8 mouse cellular contexts compared by ENCODE assay signal in genomic region chr4:85391795-85392194, GRCm38 (mm10).
DNase-seq lines count a peak whose midpoint lies in the region.

No protein-coding gene starts in this region.

- peak; percentile 37 for DNase-seq in cerebellum, adult 11 months
- DNase-seq in cerebellum, postnatal 4 days (ENCODE audit: low spot score in 2 of 2), result no peak
- DNase-seq in layer of hippocampus, adult 11-12 months (ENCODE audit: low spot score), result peak; percentile 31
- DNase-seq in layer of hippocampus, adult 9-11 months, result no peak
- peak; percentile 17 for DNase-seq in ZHBTc4 (ENCODE audit: low read depth, low spot score)
- DNase-seq in forelimb bud, embryonic 11.5 days (ENCODE audit: low read depth, low spot score), result peak; percentile 19
- DNase-seq in urinary bladder, postnatal 25 days (ENCODE audit: low spot score), result no peak
- DNase-seq in left cerebral cortex, postnatal 36 days (ENCODE audit: low spot score in 2 of 2), result no peak

- intact Hi-C loops in left cerebral cortex, postnatal 36 days (cut with DNase I), result loop anchor here (2.0 kb wide), 1 partner anchor 231 kb away; no protein-coding TSS in a partner anchor

Comparison
In these comparisons a context has a peak if more than half of its experiments do, and no peak if none do; other contexts are left out.
1. DNase-seq: peak in cerebellum, adult 11 months (single experiment), layer of hippocampus, adult 11-12 months (single experiment), ZHBTc4 (single experiment) and forelimb bud, embryonic 11.5 days (single experiment); none in cerebellum, postnatal 4 days (0 of 2), layer of hippocampus, adult 9-11 months (single experiment), urinary bladder, postnatal 25 days (single experiment) and left cerebral cortex, postnatal 36 days (0 of 2).